Mouse (Mus musculus) hindbrain, postnatal 0 days (tissue): ENCODE measurements at regions not wholly inside any gene's neighbourhood (a gene's known extent, or its start where the extent isn't known, plus 50 kb on each side); places are given as distances from the start of the nearest gene placed in this dataset.

ENCODE experiments used
- ATAC-seq: fragments of 200-750 bp; cut with Nextera tagmentation; 2 replicates; pipeline ENCODE4 v1.8.0; 2017; ENCODE audit warnings: mild to moderate bottlenecking, moderate TSS enrichment, moderate library complexity
- DNase-seq: peaks from one replicate; pipeline ENCODE4 v3.0.0-alpha.2; 2015; ENCODE audit warnings: low spot score
- H3K27ac ChIP-seq: fragments of 300-500 bp; sonication (generic); 2 replicates; pipeline ENCODE4 v1.5.1; 2014; ENCODE audit warnings: mild to moderate bottlenecking
- H3K27me3 ChIP-seq: fragments of 300-500 bp; sonication (generic); 2 replicates; pipeline ENCODE4 v1.6.1; 2014; ENCODE audit warnings: low read length, mixed read lengths; ENCODE audit not compliant: insufficient read depth
- H3K36me3 ChIP-seq: fragments of 300-500 bp; sonication (generic); 2 replicates; pipeline ENCODE4 v1.6.1; 2014; ENCODE audit warnings: low read length, mixed read lengths; ENCODE audit not compliant: insufficient read depth
- H3K4me1 ChIP-seq: fragments of 300-500 bp; sonication (generic); 2 replicates; pipeline ENCODE4 v1.6.1; 2014; ENCODE audit warnings: antibody characterized with exemption, low read length, mixed read lengths; ENCODE audit not compliant: insufficient read depth
- H3K4me2 ChIP-seq: fragments of 300-500 bp; sonication (generic); 2 replicates; pipeline ENCODE4 v1.6.1; 2014; ENCODE audit warnings: low read depth, mild to moderate bottlenecking, low read length, moderate library complexity, mixed read lengths
- H3K4me3 ChIP-seq: fragments of 300-500 bp; sonication (generic); 2 replicates; pipeline ENCODE4 v1.5.1; 2014; ENCODE audit warnings: low read length
- H3K9ac ChIP-seq: fragments of 300-500 bp; sonication (generic); replicated peaks from 2 replicates; pipeline ENCODE4 v1.6.1; 2014; ENCODE audit warnings: mild to moderate bottlenecking, low read length, moderate library complexity, mixed read lengths
- H3K9me3 ChIP-seq: fragments of 300-500 bp; sonication (generic); 2 replicates; pipeline ENCODE4 v1.6.1; 2016; ENCODE audit warnings: low read length, mixed read lengths
- CTCF ChIP-seq: IDR thresholded peaks from 2 replicates; pipeline ENCODE4 v1.5.1; 2016; ENCODE audit warnings: antibody characterized with exemption, control low read depth, low read depth
- whole genome bisulfite sequencing: fragments of 180-500 bp; shearing (Covaris S2); extraction: QIAGEN DNeasy Blood & Tissue Kit; methylation state at CpG from one replicate; pipeline ENCODE4 v1.1.7; 2014; 5-methylcytosine and 5-hydroxymethylcytosine counted together

DNA sequence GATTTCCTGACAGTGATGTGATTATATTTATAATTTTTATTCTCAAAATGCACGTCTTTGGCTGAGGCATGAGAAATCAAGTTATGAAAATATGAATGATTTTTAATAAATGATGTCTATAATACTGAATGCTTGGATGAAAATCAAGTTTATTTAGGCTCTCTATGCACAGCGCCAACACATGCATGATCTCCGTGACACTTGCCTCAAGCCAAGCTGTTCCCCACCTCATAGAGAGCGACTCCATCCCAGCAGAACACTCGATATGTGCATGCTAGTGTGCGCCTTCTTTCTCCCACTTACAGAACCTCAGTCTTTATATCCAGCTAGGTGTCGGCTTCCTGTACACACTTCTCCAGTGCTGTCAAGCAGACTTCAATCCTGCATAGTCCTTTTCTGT, 139.8 kb upstream of the Gm9833 start:
- Histone ChIP-seq H3K36me3 (no peaks in the 10 kb centered on the region), H3K9ac (no peak overlapping the region), H3K9me3 (no peaks in the 10 kb centered on the region), H3K4me2 (no peak overlapping the region), H3K4me3 (no peak overlapping the region), H3K27ac (no peak overlapping the region), H3K27me3 (no peaks in the 10 kb centered on the region), H3K4me1 (no peaks in the 10 kb centered on the region)
- 72% methylated on average over 7 of the region's 7 CpGs for WGBS
- TF ChIP-seq CTCF = no peak
- DNase-seq (no peak), ATAC-seq (peak; percentile 18; the same call in 1 of the 2 replicates)

DNA sequence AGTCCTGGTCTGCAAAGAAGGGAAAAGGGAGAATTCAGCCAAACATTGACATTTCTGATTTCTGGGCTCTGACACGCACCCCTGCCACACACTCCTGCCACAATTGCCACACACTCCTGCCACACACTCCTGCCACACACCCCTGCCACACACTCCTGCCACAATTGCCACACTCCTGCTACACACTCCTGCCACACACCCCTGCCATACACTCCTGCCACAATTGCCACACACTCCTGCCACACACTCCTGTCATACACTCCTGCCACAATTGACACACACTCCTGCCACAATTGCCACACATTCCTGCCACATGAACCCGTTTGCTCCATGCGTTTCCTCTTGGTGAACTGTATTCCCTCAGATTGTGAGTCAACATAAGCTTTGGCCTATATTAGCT, 130.0 kb upstream of the Gm9833 start:
- H3K36me3 ChIP-seq = no peaks in the 10 kb centered on the region
- no peak overlapping the region for H3K4me3 ChIP-seq
- DNase-seq = no peak
- H3K4me2 ChIP-seq = no peak overlapping the region
- H3K4me1 ChIP-seq = no peaks in the 10 kb centered on the region
- H3K27ac ChIP-seq = no peak overlapping the region
- 90% methylated on average over 3 of the region's 3 CpGs for WGBS
- TF ChIP-seq CTCF = no peak
- no peak overlapping the region for H3K9ac ChIP-seq
- no peaks in the 10 kb centered on the region for H3K27me3 ChIP-seq
- ATAC-seq = no peak
- H3K9me3 ChIP-seq = no peaks in the 10 kb centered on the region

DNA sequence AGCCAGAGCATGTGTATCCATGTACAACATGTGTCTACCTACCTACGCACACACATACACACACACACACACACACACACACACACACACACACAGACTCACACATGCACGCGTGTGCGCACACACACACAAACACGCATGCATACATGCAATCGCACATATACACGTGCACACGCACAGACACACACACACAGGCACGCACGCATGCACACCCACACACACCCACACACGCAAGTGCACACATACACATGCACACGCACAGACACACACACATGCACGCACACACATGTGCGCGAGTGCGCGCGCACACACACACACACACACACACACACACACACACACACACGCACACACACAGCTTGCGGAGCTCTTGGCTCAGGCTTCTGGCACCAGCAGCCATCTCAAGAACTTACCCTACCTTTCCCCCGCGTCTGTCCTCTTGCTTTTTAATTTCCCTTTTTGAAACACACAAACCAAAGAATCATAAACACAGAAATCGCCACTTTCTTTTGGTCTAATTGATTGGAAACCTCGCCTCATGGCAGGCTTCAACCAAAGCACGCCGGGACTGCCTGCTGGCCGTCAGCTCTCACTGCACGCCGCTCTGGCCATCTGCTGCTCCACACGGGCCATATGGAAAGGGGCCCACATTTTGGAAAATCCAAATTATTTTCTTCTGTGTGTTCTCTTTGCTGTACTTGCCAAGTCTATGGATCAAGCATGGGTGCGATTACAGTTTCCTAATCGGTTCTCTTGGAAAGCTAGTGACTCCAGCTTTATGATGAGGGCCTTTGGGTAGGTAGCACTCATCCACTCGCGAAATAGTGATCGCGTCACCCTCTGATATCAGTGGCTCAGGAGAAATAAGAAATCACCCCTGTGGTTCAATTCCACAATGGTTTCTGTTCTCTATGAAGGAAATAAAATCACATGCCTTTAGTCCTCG, 127.9 kb upstream of the Gm9833 start:
- ATAC-seq = peak; percentile 85
- Histone ChIP-seq H3K36me3 (no peaks in the 10 kb centered on the region), H3K27me3 (no peaks in the 10 kb centered on the region), H3K4me2 (no peak overlapping the region), H3K9me3 (no peaks in the 10 kb centered on the region), H3K4me1 (no peaks in the 10 kb centered on the region), H3K4me3 (no peak overlapping the region), H3K9ac (no peak overlapping the region), H3K27ac (0 out of 2 replicates have a peak overlapping the region, but pooled peaks have one; percentile 26)
- WGBS = 82% methylated on average over 37 of the region's 37 CpGs
- TF ChIP-seq CTCF = peak; percentile 45
- DNase-seq = peak; percentile 71

DNA sequence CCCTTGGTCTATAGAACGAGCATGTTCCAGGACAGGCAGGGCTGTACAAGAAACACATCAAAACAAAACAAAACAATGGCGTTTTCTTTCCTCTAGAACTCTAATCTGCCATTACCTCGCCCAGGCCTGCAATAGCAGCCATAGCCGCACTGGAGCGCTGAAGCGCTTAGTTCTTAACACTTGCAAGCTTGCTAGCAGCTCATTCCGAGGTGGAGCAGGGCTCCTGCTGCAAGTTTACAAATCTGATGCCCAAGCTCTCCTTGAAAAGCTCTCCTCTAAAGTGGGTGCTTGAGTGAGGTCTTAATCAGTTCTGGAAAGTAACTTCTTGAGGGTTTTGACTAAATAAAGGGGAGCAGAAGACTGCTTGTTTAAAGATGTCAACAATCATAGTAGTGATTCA, 127.2 kb upstream of the Gm9833 start:
- ATAC-seq (peak; percentile 45; the same call in 1 of the 2 replicates), DNase-seq (peak; percentile 69)
- peak; percentile 45 for TF ChIP-seq CTCF
- WGBS = 42% methylated on average over 7 of the region's 7 CpGs
- no peaks in the 10 kb centered on the region for H3K27me3 ChIP-seq
- H3K4me1 ChIP-seq = no peaks in the 10 kb centered on the region
- no peak overlapping the region for H3K4me3 ChIP-seq
- no peaks in the 10 kb centered on the region for H3K9me3 ChIP-seq
- H3K27ac ChIP-seq = no peak overlapping the region
- no peak overlapping the region for H3K4me2 ChIP-seq
- no peak overlapping the region for H3K9ac ChIP-seq
- no peaks in the 10 kb centered on the region for H3K36me3 ChIP-seq
